Mouse (Mus musculus) thymus, adult 2 months (tissue): Measurements from ENCODE around the gene Ociad1.

Experiments
- CTCF ChIP-seq: fragments of 200-500 bp; IDR thresholded peaks from 2 replicates; pipeline ENCODE4 v1.5.1; 2012; ENCODE audit warnings: mild to moderate bottlenecking, control low read depth, low read length, moderate library complexity, borderline replicate concordance; ENCODE audit not compliant: control insufficient read depth, poor library complexity, insufficient read depth; ENCODE audit errors: extremely low read depth
- POLR2A ChIP-seq: fragments of 200-500 bp; IDR thresholded peaks from 2 replicates; pipeline ENCODE4 v1.6.1; 2012; ENCODE audit warnings: mild to moderate bottlenecking, low read length, control low read depth, moderate library complexity; ENCODE audit not compliant: control insufficient read depth, poor library complexity, insufficient read depth; ENCODE audit errors: extremely low read depth

DNA sequence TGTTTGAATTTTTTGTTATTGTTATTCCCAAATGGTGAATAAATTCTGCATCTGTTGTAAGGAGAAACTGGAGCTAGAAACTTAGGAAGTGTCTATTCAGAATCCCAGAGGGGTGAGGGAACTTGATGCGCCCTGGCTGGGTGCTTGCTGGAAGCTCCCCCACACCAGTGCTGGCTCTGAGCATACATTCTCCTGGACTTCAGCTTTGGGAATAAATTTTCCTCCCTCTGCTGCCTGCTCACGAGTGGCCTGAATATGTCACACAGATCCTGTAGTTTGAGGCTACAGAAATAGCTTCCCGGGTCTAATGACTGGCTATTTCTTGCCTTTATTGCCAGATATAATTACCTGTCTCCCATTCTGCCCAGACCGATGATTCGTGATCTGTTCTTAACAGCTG lies 70.2 kb downstream of the Ociad1 start:
- TF ChIP-seq POLR2A, result no peak
- no peak for TF ChIP-seq CTCF
